Mouse (Mus musculus): ENCODE data around the gene Ntsr2. TPM values are rescaled to one million over a fixed set of nuclear protein-coding genes. Genes with fewer than 3 reads are reported as not detected.

Gene Ntsr2
- polyA plus RNA-seq, 1 experiment: 3.0 TPM

- 93% methylated on average over 6 of the region's 6 CpGs for WGBS
Measured at GRCm38 (mm10) chr12:16619453-16619852, 33.7 kb upstream of the Ntsr2 start.

DNA sequence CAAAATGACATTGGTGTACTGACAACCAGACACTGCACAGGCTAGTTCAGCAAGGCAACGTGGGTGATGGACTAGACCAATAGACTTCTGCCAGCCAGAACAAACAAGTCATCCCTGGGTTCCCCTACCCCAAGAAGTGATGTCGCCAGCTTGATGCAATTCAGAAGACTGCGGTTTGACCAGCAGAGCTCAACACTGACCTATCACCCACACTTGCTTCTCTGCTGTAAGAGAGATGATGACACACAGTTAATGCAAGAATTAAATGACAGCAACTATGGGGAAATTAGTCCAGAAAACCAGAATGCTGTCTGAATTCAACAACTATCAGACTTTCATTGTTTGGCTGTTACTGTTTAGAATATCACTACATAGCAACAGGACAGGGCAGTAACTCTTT is 33.0 kb upstream of the Ntsr2 start:
- H3K4me3 ChIP-seq (ENCODE audit: control insufficient read depth, insufficient read depth, low read length): no peak overlapping the region
- 87% methylated on average over 3 of the region's 3 CpGs for WGBS
- no peak for DNase-seq

More at GRCm38 (mm10) chr12:16619453-16619852, 33.7 kb upstream of the Ntsr2 start:
- Histone ChIP-seq H3K4me1 (replicated peaks; ENCODE audit: control insufficient read depth, insufficient read depth, low read length) (no peaks in the 10 kb centered on the region), H3K27me3 (ENCODE audit: control insufficient read depth, insufficient read depth, low read length) (no peaks in the 10 kb centered on the region), H3K27ac (ENCODE audit: control insufficient read depth, insufficient read depth, low read length) (no peak overlapping the region), H3K36me3 (ENCODE audit: control insufficient read depth, insufficient read depth, low read length) (no peaks in the 10 kb centered on the region), H3K4me3 (ENCODE audit: control insufficient read depth, insufficient read depth, low read length) (no peak overlapping the region)
- no peak for DNase-seq
- no peak for TF ChIP-seq POLR2A (IDR thresholded peaks at IDR 0.05; ENCODE audit: control insufficient read depth, extremely low read depth, insufficient read depth, low read length, poor library complexity)
- no peak for TF ChIP-seq CTCF (IDR thresholded peaks at IDR 0.05; ENCODE audit: borderline replicate concordance, control insufficient read depth, extremely low read depth, insufficient read depth, low read length, poor library complexity)

GRCm38 (mm10) chr12:16630152-16630865 is 22.9 kb upstream of the Ntsr2 start:
- Histone ChIP-seq H3K4me1 (replicated peaks; ENCODE audit: control insufficient read depth, insufficient read depth, low read length) (no peaks in the 10 kb centered on the region), H3K36me3 (ENCODE audit: control insufficient read depth, insufficient read depth, low read length) (no peaks in the 10 kb centered on the region), H3K27ac (ENCODE audit: control insufficient read depth, insufficient read depth, low read length) (no peak overlapping the region), H3K4me3 (ENCODE audit: control insufficient read depth, insufficient read depth, low read length) (no peak overlapping the region), H3K27me3 (ENCODE audit: control insufficient read depth, insufficient read depth, low read length) (no peaks in the 10 kb centered on the region)
- 38% methylated on average over 7 of the region's 7 CpGs for WGBS
- no peak for DNase-seq
- no peak for TF ChIP-seq CTCF (IDR thresholded peaks at IDR 0.05; ENCODE audit: borderline replicate concordance, control insufficient read depth, extremely low read depth, insufficient read depth, low read length, poor library complexity)
- TF ChIP-seq POLR2A (IDR thresholded peaks at IDR 0.05; ENCODE audit: control insufficient read depth, extremely low read depth, insufficient read depth, low read length, poor library complexity): no peak

More for the DNA sequence above, 33.0 kb upstream of the Ntsr2 start:
- TF ChIP-seq CTCF (IDR thresholded peaks at IDR 0.05; ENCODE audit: borderline replicate concordance, control insufficient read depth, extremely low read depth, insufficient read depth, low read length, poor library complexity) (no peak), POLR2A (IDR thresholded peaks at IDR 0.05; ENCODE audit: control insufficient read depth, extremely low read depth, insufficient read depth, low read length, poor library complexity) (no peak)
- H3K36me3 ChIP-seq (ENCODE audit: control insufficient read depth, insufficient read depth, low read length): no peaks in the 10 kb centered on the region
- no peak overlapping the region for H3K27ac ChIP-seq (ENCODE audit: control insufficient read depth, insufficient read depth, low read length)
- no peaks in the 10 kb centered on the region for H3K4me1 ChIP-seq (replicated peaks; ENCODE audit: control insufficient read depth, insufficient read depth, low read length)
- H3K27me3 ChIP-seq (ENCODE audit: control insufficient read depth, insufficient read depth, low read length): no peaks in the 10 kb centered on the region

- whole genome bisulfite sequencing: 96% methylated on average over 1 of the region's 1 CpGs
- Histone ChIP-seq H3K36me3 (ENCODE audit: control insufficient read depth, insufficient read depth, low read length) (no peaks in the 10 kb centered on the region), H3K27ac (ENCODE audit: control insufficient read depth, insufficient read depth, low read length) (no peak overlapping the region), H3K27me3 (ENCODE audit: control insufficient read depth, insufficient read depth, low read length) (no peaks in the 10 kb centered on the region), H3K4me1 (replicated peaks; ENCODE audit: control insufficient read depth, insufficient read depth, low read length) (no peaks in the 10 kb centered on the region), H3K4me3 (ENCODE audit: control insufficient read depth, insufficient read depth, low read length) (no peak overlapping the region)
- TF ChIP-seq POLR2A (IDR thresholded peaks at IDR 0.05; ENCODE audit: control insufficient read depth, extremely low read depth, insufficient read depth, low read length, poor library complexity): no peak
- no peak for TF ChIP-seq CTCF (IDR thresholded peaks at IDR 0.05; ENCODE audit: borderline replicate concordance, control insufficient read depth, extremely low read depth, insufficient read depth, low read length, poor library complexity)
- no peak for DNase-seq
Measured at GRCm38 (mm10) chr12:16630866-16631185, 22.4 kb upstream of the Ntsr2 start.

GRCm38 (mm10) chr12:16631423-16631822 is 21.8 kb upstream of the Ntsr2 start:
- WGBS: 4% methylated on average over 2 of the region's 2 CpGs
- no peak for DNase-seq
- no peaks in the 10 kb centered on the region for H3K27me3 ChIP-seq (ENCODE audit: control insufficient read depth, insufficient read depth, low read length)
- H3K4me3 ChIP-seq (ENCODE audit: control insufficient read depth, insufficient read depth, low read length): no peak overlapping the region
- no peak for TF ChIP-seq POLR2A (IDR thresholded peaks at IDR 0.05; ENCODE audit: control insufficient read depth, extremely low read depth, insufficient read depth, low read length, poor library complexity)
- TF ChIP-seq CTCF (IDR thresholded peaks at IDR 0.05; ENCODE audit: borderline replicate concordance, control insufficient read depth, extremely low read depth, insufficient read depth, low read length, poor library complexity): no peak
- no peak overlapping the region for H3K27ac ChIP-seq (ENCODE audit: control insufficient read depth, insufficient read depth, low read length)
- H3K4me1 ChIP-seq (replicated peaks; ENCODE audit: control insufficient read depth, insufficient read depth, low read length): no peaks in the 10 kb centered on the region
- no peaks in the 10 kb centered on the region for H3K36me3 ChIP-seq (ENCODE audit: control insufficient read depth, insufficient read depth, low read length)

DNA sequence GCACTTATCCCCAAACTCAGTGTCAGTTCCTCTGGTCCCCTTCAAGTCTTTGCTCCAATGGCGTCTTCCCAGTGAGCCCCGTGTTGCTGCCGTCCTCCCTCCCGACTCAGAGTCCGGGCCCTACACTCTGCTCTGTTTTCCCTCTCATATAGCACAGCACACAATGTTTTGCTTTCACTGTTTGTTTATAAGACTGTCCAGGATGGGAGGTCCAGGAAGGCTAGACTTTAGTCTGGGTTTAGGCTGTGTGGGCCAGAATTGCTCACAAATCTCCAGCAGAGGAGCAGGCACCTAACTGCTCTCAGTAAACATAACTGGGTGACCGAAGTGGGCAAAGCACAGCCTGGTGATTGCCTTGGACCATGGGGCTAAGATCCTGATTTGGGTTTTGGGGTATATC is 19.9 kb upstream of the Ntsr2 start:
- WGBS: 94% methylated on average over 6 of the region's 6 CpGs
- Histone ChIP-seq H3K27me3 (ENCODE audit: control insufficient read depth, insufficient read depth, low read length) (no peaks in the 10 kb centered on the region), H3K27ac (ENCODE audit: control insufficient read depth, insufficient read depth, low read length) (no peak overlapping the region), H3K4me3 (ENCODE audit: control insufficient read depth, insufficient read depth, low read length) (no peak overlapping the region), H3K4me1 (replicated peaks; ENCODE audit: control insufficient read depth, insufficient read depth, low read length) (no peaks in the 10 kb centered on the region), H3K36me3 (ENCODE audit: control insufficient read depth, insufficient read depth, low read length) (no peaks in the 10 kb centered on the region)
- no peak for TF ChIP-seq POLR2A (IDR thresholded peaks at IDR 0.05; ENCODE audit: control insufficient read depth, extremely low read depth, insufficient read depth, low read length, poor library complexity)
- no peak for DNase-seq
